Mouse (Mus musculus): ENCODE data around the gene Mrpl52. TPM values are rescaled to one million over a fixed set of nuclear protein-coding genes. Genes with fewer than 3 reads are reported as not detected.

The Mrpl52 gene
- polyA plus RNA-seq, 2 experiments: 177 to 218 TPM

- no peaks in the 10 kb centered on the region for H3K27me3 ChIP-seq (ENCODE audit: control insufficient read depth, insufficient read depth, low read length)
- no peaks in the 10 kb centered on the region for H3K4me1 ChIP-seq (replicated peaks; ENCODE audit: control insufficient read depth in 2 of 2, insufficient read depth in 2 of 2, low read length in 1 of 2)
- no peak overlapping the region for H3K4me3 ChIP-seq (ENCODE audit: insufficient read depth in 1 of 2, low read depth in 2 of 2, low read length in 2 of 2)
- TF ChIP-seq EP300 (IDR thresholded peaks at IDR 0.05; ENCODE audit: low read depth) (no peak), CTCF (IDR thresholded peaks at IDR 0.05; ENCODE audit: low read depth) (no peak)
- no peak overlapping the region for H3K9ac ChIP-seq (replicated peaks)
- H3K4me2 ChIP-seq (ENCODE audit: low read depth): no peak overlapping the region
- DNase-seq (ENCODE audit: low read depth in 3 of 3, low spot score in 3 of 3) (no peak), ATAC-seq (ENCODE audit: insufficient read depth) (no peak)
- no peak overlapping the region for H3K27ac ChIP-seq
- no peaks in the 10 kb centered on the region for H3K36me3 ChIP-seq (replicated peaks; ENCODE audit: control insufficient read depth, insufficient read depth, low read depth)
- 77% methylated on average over 12 of the region's 12 CpGs for WGBS (ENCODE audit: insufficient replicate concordance)
- H3K9me3 ChIP-seq (ENCODE audit: control insufficient read depth, low read length): no peaks in the 10 kb centered on the region
These were observed 12.4 kb downstream of the Mrpl52 start for GRCm38 (mm10) chr14:54439155-54439554.

GRCm38 (mm10) chr14:54439610-54440009 lies 12.9 kb downstream of the Mrpl52 start:
- DNase-seq (ENCODE audit: low read depth in 3 of 3, low spot score in 3 of 3): no peak
- ATAC-seq (ENCODE audit: insufficient read depth): no peak
- WGBS (ENCODE audit: insufficient replicate concordance): 71% methylated on average over 7 of the region's 7 CpGs

GRCm38 (mm10) chr14:54440538-54440937 lies 13.8 kb downstream of the Mrpl52 start:
- H3K27ac ChIP-seq: no peak overlapping the region
- no peak overlapping the region for H3K4me3 ChIP-seq (ENCODE audit: insufficient read depth in 1 of 2, low read depth in 2 of 2, low read length in 2 of 2)
- no peak for ATAC-seq (ENCODE audit: insufficient read depth)
- no peak overlapping the region for H3K9ac ChIP-seq (replicated peaks)
- H3K27me3 ChIP-seq (ENCODE audit: control insufficient read depth, insufficient read depth, low read length): no peaks in the 10 kb centered on the region
- H3K4me2 ChIP-seq (ENCODE audit: low read depth): no peak overlapping the region
- 82% methylated on average over 14 of the region's 14 CpGs for WGBS (ENCODE audit: insufficient replicate concordance)
- TF ChIP-seq CTCF (IDR thresholded peaks at IDR 0.05; ENCODE audit: low read depth) (no peak), EP300 (IDR thresholded peaks at IDR 0.05; ENCODE audit: low read depth) (no peak)
- H3K36me3 ChIP-seq (replicated peaks; ENCODE audit: control insufficient read depth, insufficient read depth, low read depth): no peaks in the 10 kb centered on the region
- peaks cover 3 to 7% of the 10 kb centered on the region in 2 experiments; a peak in 2 of 4 replicates for H3K4me1 ChIP-seq (replicated peaks; ENCODE audit: control insufficient read depth in 2 of 2, insufficient read depth in 2 of 2, low read length in 1 of 2)
- no peaks in the 10 kb centered on the region for H3K9me3 ChIP-seq (ENCODE audit: control insufficient read depth, low read length)
- no peak for DNase-seq (ENCODE audit: low read depth in 3 of 3, low spot score in 3 of 3)

More at GRCm38 (mm10) chr14:54439610-54440009, 12.9 kb downstream of the Mrpl52 start:
- Histone ChIP-seq H3K4me3 (ENCODE audit: insufficient read depth in 1 of 2, low read depth in 2 of 2, low read length in 2 of 2) (no peak overlapping the region), H3K27me3 (ENCODE audit: control insufficient read depth, insufficient read depth, low read length) (no peaks in the 10 kb centered on the region), H3K36me3 (replicated peaks; ENCODE audit: control insufficient read depth, insufficient read depth, low read depth) (no peaks in the 10 kb centered on the region), H3K4me1 (replicated peaks; ENCODE audit: control insufficient read depth in 2 of 2, insufficient read depth in 2 of 2, low read length in 1 of 2) (peaks cover 0 to under 1% of the 10 kb centered on the region in 2 experiments; a peak in 1 of 4 replicates), H3K4me2 (ENCODE audit: low read depth) (no peak overlapping the region), H3K9me3 (ENCODE audit: control insufficient read depth, low read length) (no peaks in the 10 kb centered on the region), H3K27ac (no peak overlapping the region), H3K9ac (replicated peaks) (no peak overlapping the region)
- TF ChIP-seq EP300 (IDR thresholded peaks at IDR 0.05; ENCODE audit: low read depth) (no peak), CTCF (IDR thresholded peaks at IDR 0.05; ENCODE audit: low read depth) (no peak)

- Histone ChIP-seq H3K27me3 (ENCODE audit: control insufficient read depth, insufficient read depth, low read length) (no peaks in the 10 kb centered on the region), H3K9ac (replicated peaks) (no peak overlapping the region), H3K36me3 (replicated peaks; ENCODE audit: control insufficient read depth, insufficient read depth, low read depth) (no peaks in the 10 kb centered on the region), H3K27ac (no peak overlapping the region), H3K4me1 (replicated peaks; ENCODE audit: control insufficient read depth in 2 of 2, insufficient read depth in 2 of 2, low read length in 1 of 2) (peaks cover 3 to 12% of the 10 kb centered on the region in 2 experiments; a peak in 2 of 4 replicates), H3K4me3 (ENCODE audit: insufficient read depth in 1 of 2, low read depth in 2 of 2, low read length in 2 of 2) (no peak overlapping the region), H3K9me3 (ENCODE audit: control insufficient read depth, low read length) (no peaks in the 10 kb centered on the region), H3K4me2 (ENCODE audit: low read depth) (no peak overlapping the region)
- DNase-seq (ENCODE audit: low read depth in 3 of 3, low spot score in 3 of 3) (no peak), ATAC-seq (ENCODE audit: insufficient read depth) (no peak)
- WGBS (ENCODE audit: insufficient replicate concordance): 47% methylated on average over 4 of the region's 4 CpGs
- no peak for TF ChIP-seq CTCF (IDR thresholded peaks at IDR 0.05; ENCODE audit: low read depth)
These were observed 14.7 kb downstream of the Mrpl52 start for GRCm38 (mm10) chr14:54441365-54441764.

GRCm38 (mm10) chr14:54442548-54442947 lies 15.8 kb downstream of the Mrpl52 start:
- no peak for DNase-seq (ENCODE audit: low read depth in 3 of 3, low spot score in 3 of 3)
- TF ChIP-seq CTCF (IDR thresholded peaks at IDR 0.05; ENCODE audit: low read depth) (no peak), EP300 (IDR thresholded peaks at IDR 0.05; ENCODE audit: low read depth) (no peak)
- no peak overlapping the region for H3K4me2 ChIP-seq (ENCODE audit: low read depth)
- peaks cover 3 to 12% of the 10 kb centered on the region in 2 experiments; a peak in 2 of 4 replicates for H3K4me1 ChIP-seq (replicated peaks; ENCODE audit: control insufficient read depth in 2 of 2, insufficient read depth in 2 of 2, low read length in 1 of 2)
- 58% methylated on average over 3 of the region's 3 CpGs for WGBS (ENCODE audit: insufficient replicate concordance)
- no peaks in the 10 kb centered on the region for H3K36me3 ChIP-seq (replicated peaks; ENCODE audit: control insufficient read depth, insufficient read depth, low read depth)
- no peak for ATAC-seq (ENCODE audit: insufficient read depth)
- H3K9me3 ChIP-seq (ENCODE audit: control insufficient read depth, low read length): no peaks in the 10 kb centered on the region
- no peak overlapping the region for H3K27ac ChIP-seq
- no peak overlapping the region for H3K4me3 ChIP-seq (ENCODE audit: insufficient read depth in 1 of 2, low read depth in 2 of 2, low read length in 2 of 2)
- H3K27me3 ChIP-seq (ENCODE audit: control insufficient read depth, insufficient read depth, low read length): no peaks in the 10 kb centered on the region
- no peak overlapping the region for H3K9ac ChIP-seq (replicated peaks)

Measured in liver, embryonic 14.5 days (tissue).